Mouse (Mus musculus) 3134 (cell line): ENCODE results near the gene Cysltr2.

Experiments used
- DNase-seq: peaks from one replicate; pipeline ENCODE4 v3.0.0-alpha.2; 2011; ENCODE audit warnings: low spot score; ENCODE audit not compliant: insufficient read length; ENCODE audit errors: extremely low read depth

The Cysltr2 gene

DNA sequence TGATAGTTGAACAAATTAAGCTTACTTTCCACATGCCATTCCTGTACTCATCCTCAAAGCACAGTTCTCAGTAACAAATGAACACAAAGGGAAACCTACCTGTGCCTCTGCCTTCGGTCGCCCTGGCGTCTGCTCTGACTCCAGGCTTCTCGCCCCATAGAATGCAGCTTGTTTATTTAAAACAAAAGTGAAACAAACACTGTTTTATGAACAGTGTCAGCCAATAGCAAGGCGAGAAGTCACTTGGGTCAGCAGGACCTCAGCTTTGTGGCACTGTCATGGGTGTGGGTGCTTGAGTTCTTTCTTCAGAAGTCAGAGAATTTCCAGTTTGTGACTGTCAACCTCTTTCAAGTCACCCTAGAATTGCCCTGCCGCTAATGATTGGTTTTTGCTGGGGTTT is at the start of gene Cysltr2:
Gene Cysltr2 (minus strand): TSS at position 178 of the 400 bp plus-strand sequence.
- no peak for DNase-seq

GRCm38 (mm10) chr14:73094802-73095550 is 46.1 kb upstream of the Cysltr2 start:
- DNase-seq = no peak

GRCm38 (mm10) chr14:73092871-73093270 is 44.0 kb upstream of the Cysltr2 start:
- no peak for DNase-seq

DNA sequence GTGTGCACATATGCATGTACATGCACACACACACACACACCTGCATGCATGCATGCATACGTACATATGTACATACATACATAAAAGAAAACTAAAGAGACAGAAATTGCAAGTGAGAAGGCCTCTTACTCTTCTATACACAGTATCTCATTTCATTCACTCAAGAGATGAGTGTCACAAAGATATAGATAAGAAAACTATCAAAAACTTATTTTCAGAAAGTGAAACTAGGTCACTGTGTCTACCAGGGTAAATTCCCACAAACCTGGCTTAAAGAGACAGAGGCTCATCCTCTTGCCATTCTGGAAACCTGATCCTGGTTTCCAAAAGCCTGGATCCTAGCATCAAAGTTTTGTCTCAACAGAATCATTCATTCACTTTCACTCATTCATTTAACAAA is 39.3 kb upstream of the Cysltr2 start:
- no peak for DNase-seq

DNA sequence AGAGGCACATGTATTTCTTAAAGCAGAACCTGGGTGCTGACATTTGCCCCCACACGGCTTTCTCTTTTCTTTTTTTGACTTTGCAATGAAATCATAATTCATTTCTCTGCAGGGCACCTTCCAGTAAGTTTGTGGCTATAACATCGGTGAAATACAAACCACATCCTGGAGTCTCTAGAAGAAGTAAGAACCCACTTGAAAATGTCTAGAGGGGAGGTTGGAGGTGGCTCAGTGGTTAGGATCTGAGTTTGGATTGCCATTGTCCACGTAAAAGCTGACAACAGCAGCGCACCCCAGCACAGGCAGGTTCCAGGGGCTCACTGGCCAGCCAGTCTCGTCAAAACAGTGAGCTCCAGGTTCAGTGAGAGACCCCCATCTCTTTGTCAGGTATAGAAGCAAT is 38.8 kb upstream of the Cysltr2 start:
- DNase-seq = no peak

- no peak for DNase-seq
These were observed 38.3 kb upstream of the Cysltr2 start for GRCm38 (mm10) chr14:73087247-73087646.

- DNase-seq = no peak
These were observed 37.5 kb upstream of the Cysltr2 start for GRCm38 (mm10) chr14:73086425-73086824.

GRCm38 (mm10) chr14:73083563-73083962 is 34.6 kb upstream of the Cysltr2 start:
- no peak for DNase-seq

DNA sequence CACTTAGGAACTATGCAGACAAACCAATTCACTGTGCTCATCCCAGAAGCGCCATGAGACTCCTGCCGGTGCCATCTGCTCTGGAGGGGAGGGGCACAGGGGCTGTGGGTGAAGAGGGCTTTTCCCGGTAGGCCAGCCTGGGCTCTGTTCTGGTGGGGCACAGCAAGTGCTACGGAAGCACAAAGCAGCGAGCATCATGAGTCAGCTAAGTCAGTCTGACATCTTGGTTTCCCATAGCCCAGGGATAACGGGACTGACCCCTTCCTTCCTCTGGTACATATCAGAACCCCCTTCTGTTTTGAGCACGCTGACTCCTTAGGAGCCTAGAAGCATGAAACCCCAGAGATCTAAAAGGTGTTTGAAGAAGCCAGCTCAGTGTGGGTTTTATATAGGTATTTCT is 15.5 kb upstream of the Cysltr2 start:
- DNase-seq = no peak

- DNase-seq = no peak
These were observed 9.8 kb upstream of the Cysltr2 start for GRCm38 (mm10) chr14:73058755-73059154.

DNA sequence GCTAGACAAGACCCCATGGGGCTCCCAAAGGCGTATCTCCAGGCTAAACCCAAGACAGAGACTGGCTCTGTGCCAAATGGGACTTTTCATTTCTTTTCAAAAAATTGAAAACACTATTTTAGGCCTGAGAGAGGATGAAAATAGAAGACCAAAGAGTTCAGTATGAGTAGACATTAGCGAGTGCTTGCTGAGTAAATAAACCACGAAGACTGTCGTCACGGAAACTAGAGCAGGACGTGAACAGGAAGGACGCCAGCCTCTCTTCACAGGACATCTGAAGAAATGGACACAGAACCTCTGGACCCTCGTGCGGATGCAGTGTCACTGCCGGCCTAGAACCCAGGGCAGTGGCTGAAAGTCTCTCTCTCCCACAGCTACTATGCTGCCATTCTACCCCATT is 8.8 kb upstream of the Cysltr2 start:
- no peak for DNase-seq

DNA sequence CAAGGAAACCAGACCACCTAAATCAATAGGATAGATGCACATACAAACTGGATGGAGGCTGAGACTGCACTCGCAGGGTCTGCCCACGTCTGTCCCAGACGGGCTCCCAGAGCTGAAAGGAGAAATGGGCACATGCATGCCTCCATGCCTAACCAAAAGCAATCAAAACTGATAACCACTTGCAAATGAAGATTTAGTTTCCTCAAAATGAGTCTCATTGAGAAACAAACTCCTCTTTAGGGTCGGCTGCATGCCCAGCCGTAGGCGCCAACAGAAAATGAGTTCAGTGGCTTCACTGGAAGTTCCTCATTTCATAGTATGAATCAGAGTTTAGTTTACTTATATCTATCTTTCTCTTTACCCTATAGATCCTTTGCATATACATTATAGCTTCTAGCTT is 7.9 kb upstream of the Cysltr2 start:
- DNase-seq = no peak

- DNase-seq = no peak
These were observed 3.5 kb downstream of the Cysltr2 start for GRCm38 (mm10) chr14:73045199-73045928.

DNA sequence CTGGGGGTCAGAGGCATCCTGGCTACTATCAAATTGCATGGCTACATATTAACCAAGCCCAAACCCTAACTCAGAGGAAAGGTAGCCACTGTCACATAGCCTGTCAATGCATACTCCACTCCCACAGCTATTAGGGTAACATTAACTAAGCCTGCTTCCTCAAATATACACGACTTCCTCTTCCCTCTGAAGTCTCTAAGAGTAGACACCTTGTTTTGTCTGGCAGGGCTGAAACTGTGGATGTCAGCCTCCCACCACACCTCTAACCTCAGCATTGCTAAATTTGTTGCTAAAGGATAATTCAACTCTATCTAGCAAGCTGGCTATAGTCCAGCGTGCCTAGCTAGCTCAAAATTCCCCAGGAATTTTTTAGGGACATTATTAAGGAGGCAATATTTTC is 7.2 kb downstream of the Cysltr2 start:
- no peak for DNase-seq

GRCm38 (mm10) chr14:73033290-73033689 is 15.6 kb downstream of the Cysltr2 start:
- DNase-seq = no peak

DNA sequence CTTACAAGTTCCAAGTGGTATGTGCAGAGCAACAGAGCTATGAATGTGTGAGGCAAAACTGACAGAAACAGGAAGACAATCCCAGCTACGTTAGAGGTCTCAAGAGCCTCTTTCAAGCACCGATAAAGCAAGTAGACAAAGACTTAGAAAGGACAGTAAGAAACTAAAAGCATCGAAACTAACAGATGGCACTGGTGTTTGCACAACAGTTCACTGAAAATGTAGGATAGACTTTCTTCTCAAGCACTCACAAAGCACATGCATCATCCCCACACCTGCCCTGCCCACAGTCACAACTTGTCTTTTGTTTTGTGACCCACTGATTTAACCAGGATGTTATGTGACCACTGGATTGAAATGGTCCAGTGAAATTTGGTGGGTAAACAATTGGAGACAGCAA is 17.7 kb downstream of the Cysltr2 start:
- DNase-seq = no peak

- no peak for DNase-seq
These were observed 31.6 kb downstream of the Cysltr2 start for GRCm38 (mm10) chr14:73017272-73017671.

DNA sequence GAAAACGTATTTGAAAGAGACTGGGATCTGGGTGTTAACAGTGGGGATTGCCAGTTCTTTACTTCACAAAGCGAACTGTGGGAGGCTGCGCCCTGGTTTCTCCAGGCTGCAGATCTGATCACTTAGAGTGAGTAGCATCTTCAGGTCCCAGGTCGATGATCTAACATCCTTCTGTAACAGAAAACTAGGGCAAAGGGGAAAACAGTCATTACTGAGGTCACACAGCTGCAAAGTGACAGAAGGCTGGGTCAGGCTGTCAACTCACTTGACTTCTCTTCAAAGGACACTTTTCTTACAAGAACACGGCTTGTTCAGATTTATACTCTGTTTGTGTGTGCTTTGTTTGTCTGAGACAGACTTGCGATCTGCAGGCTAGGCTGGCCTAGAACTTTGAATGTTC is 33.5 kb downstream of the Cysltr2 start:
- DNase-seq = no peak

GRCm38 (mm10) chr14:73013723-73014544 is 35.0 kb downstream of the Cysltr2 start:
- DNase-seq = peak; percentile 27

DNA sequence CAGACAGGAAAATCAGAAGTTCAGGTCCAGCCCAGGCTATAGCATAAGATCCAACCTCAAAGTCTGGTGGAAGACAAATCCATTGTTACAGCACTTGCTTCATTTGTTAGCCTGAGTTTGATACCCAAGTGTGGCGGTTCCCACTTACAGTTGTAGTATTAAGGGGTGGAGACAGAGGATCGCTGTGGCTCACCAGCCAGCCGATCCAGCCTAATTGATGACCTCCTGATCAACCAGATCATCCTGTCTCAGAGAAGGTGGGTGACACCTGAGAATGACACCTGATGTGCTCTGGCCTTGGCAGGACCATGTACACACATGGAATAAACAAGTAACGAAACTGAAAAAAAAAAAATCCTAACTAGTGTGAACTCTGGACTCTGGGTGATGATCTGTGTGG is 47.1 kb downstream of the Cysltr2 start:
- DNase-seq = no peak

- DNase-seq = peak; percentile 39
These were observed 48.6 kb downstream of the Cysltr2 start for GRCm38 (mm10) chr14:73000325-73000724.
